In the genomic region with DNA sequence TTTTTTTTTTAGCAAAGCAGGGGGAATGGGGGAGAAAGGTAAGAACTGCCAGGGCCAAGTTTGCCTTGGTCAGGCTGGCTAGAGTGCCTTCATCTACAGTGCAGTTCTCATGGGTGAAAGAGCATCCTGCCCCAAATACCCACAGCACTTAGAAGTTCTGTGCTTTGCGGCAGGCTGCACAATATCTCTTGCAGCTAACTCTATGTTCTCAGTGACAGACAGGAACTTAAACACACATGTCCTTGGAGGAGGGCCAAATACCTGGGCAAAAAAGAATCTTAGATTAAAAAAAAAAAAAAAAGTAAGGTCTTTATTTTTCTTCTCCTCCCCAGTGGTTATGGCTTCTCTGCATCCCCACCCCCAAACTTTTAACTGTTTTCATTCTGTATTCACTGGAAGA, we compare ENCODE assay signal across 21 mouse cellular contexts.
A peak's percentile ranks its signal among the peaks of the same experiment; 100 is the strongest.
DNase-seq lines count a peak whose midpoint lies in the region; ATAC-seq and TF ChIP-seq lines count a peak whose summit lies in the region.
"Had no signal": no experiment of that assay in that cellular context is flagged by ENCODE, and none has a peak within 500 bp of the region (broad histone marks: within the 10 kb centered on the region; RNA-seq: fewer than 3 reads in every experiment).

No protein-coding gene starts in this region.

- no peaks in the 10 kb centered on the region for H3K27me3 ChIP-seq in lung, embryonic 14.5 days (ENCODE audit: insufficient read depth, low read length)
- no peaks in the 10 kb centered on the region for H3K27me3 ChIP-seq in lung, postnatal 0 days (replicated peaks; ENCODE audit: insufficient read depth, low read length)
- H3K27me3 ChIP-seq: embryonic facial prominence, embryonic 13.5 days; heart, embryonic 15.5 days; hindbrain, embryonic 13.5 days; intestine, embryonic 15.5 days; Patski had no signal

- H3K4me1 ChIP-seq in lung, embryonic 14.5 days (ENCODE audit: insufficient read depth), result peaks cover 5% of the 10 kb centered on the region; the same call in 1 of the 2 replicates
- no peaks in the 10 kb centered on the region for H3K4me1 ChIP-seq in lung, postnatal 0 days (ENCODE audit: insufficient read depth, low read depth, low read length)

- H3K9me3 ChIP-seq in lung, embryonic 14.5 days (ENCODE audit: low read depth, low read length), result no peaks in the 10 kb centered on the region
- no peaks in the 10 kb centered on the region for H3K9me3 ChIP-seq in lung, postnatal 0 days (ENCODE audit: low read length)
- H3K9me3 ChIP-seq: embryonic facial prominence, embryonic 13.5 days; heart, embryonic 15.5 days; hindbrain, embryonic 13.5 days; intestine, embryonic 15.5 days had no signal

- no peak for TF ChIP-seq CTCF in lung, embryonic 14.5 days (IDR thresholded peaks at IDR 0.05; ENCODE audit: low read depth)
- TF ChIP-seq CTCF in lung, postnatal 0 days (IDR thresholded peaks at IDR 0.05), result no peak

- 36% methylated on average over 1 of the region's 1 CpGs for WGBS in lung, embryonic 14.5 days
- 28% methylated on average over 1 of the region's 1 CpGs for WGBS in lung, postnatal 0 days

- H3K36me3 ChIP-seq in lung, embryonic 14.5 days (ENCODE audit: insufficient read depth), result no peaks in the 10 kb centered on the region
- H3K36me3 ChIP-seq in lung, postnatal 0 days (ENCODE audit: insufficient read depth, low read length), result no peaks in the 10 kb centered on the region
- H3K36me3 ChIP-seq: embryonic facial prominence, embryonic 13.5 days; heart, embryonic 15.5 days; hindbrain, embryonic 13.5 days; intestine, embryonic 15.5 days had no signal

- peak; percentile 61 for DNase-seq in lung, embryonic 14.5 days
- no peak for DNase-seq in lung, postnatal 0 days (ENCODE audit: low spot score)
- DNase-seq in adipocyte (ENCODE audit: low spot score), result peak; percentile 53
- no peak for DNase-seq in frontal cortex, postnatal 36 days (ENCODE audit: low spot score in 2 of 2)
- DNase-seq: adrenal gland, postnatal 10 days; cerebellum, adult 11-12 months; cerebellum, adult 9-10 months; cerebellum, postnatal 25 days; gastrocnemius, postnatal 14 days; heart, adult 2 months; heart, postnatal 14 days had no signal

- no peak overlapping the region for H3K4me2 ChIP-seq in lung, embryonic 14.5 days
- H3K4me2 ChIP-seq in lung, postnatal 0 days (replicated peaks; ENCODE audit: low read depth, low read length), result no peak overlapping the region
- H3K4me2 ChIP-seq: embryonic facial prominence, embryonic 13.5 days; heart, embryonic 11.5 days; heart, embryonic 15.5 days; hindbrain, embryonic 13.5 days; intestine, embryonic 15.5 days had no signal

- no peak overlapping the region for H3K9ac ChIP-seq in lung, embryonic 14.5 days
- no peak overlapping the region for H3K9ac ChIP-seq in lung, postnatal 0 days (replicated peaks; ENCODE audit: low read depth)
- H3K9ac ChIP-seq: embryonic facial prominence, embryonic 13.5 days; heart, embryonic 15.5 days; hindbrain, embryonic 13.5 days; intestine, embryonic 15.5 days had no signal

- no peak overlapping the region for H3K4me3 ChIP-seq in lung, embryonic 14.5 days (ENCODE audit: low read depth, low read length)
- no peak overlapping the region for H3K4me3 ChIP-seq in lung, postnatal 0 days (ENCODE audit: low read depth, low read length)
- H3K4me3 ChIP-seq: embryonic facial prominence, embryonic 13.5 days; heart, adult 2 months; heart, embryonic 15.5 days; hindbrain, embryonic 13.5 days; intestine, embryonic 15.5 days had no signal

- TF ChIP-seq EP300 in lung, postnatal 0 days (IDR thresholded peaks at IDR 0.05), result no peak

- H3K27ac ChIP-seq in lung, embryonic 14.5 days (ENCODE audit: low read depth), result no peak overlapping the region
- no peak overlapping the region for H3K27ac ChIP-seq in lung, postnatal 0 days (ENCODE audit: low read length)
- H3K27ac ChIP-seq: heart, adult 2 months; heart, embryonic 15.5 days; hindbrain, embryonic 13.5 days; hindbrain, postnatal 0 days; intestine, embryonic 15.5 days had no signal

- ATAC-seq in lung, embryonic 14.5 days (ENCODE audit: insufficient read depth), result no peak
- ATAC-seq in lung, postnatal 0 days, result no peak
- ATAC-seq in CD4-positive, CD25-positive, alpha-beta regulatory T cell, adult 4 months, result peak; percentile 67
- ATAC-seq in megakaryocyte progenitor cell, adult 5-6 weeks (replicated peaks; ENCODE audit: poor library complexity), result no peak
- ATAC-seq: forebrain, embryonic 14.5 days; hindbrain, postnatal 0 days; intestine, embryonic 15.5 days; Patski had no signal

Comparison
In these comparisons a context has a peak if more than half of its experiments do, and no peak if none do; other contexts are left out.
1. DNase-seq: peak in lung, embryonic 14.5 days (single experiment) and adipocyte (single experiment); none in lung, postnatal 0 days (single experiment) and frontal cortex, postnatal 36 days (0 of 2).